Mouse (Mus musculus): ENCODE results near the gene Olfr1341. TPM values are rescaled to one million over a fixed set of nuclear protein-coding genes. Genes with fewer than 3 reads are reported as not detected.

Olfr1341 gene
- polyA plus RNA-seq (2012; ENCODE audit: insufficient read depth, low replicate concordance) = not detected in 2 replicates

DNA sequence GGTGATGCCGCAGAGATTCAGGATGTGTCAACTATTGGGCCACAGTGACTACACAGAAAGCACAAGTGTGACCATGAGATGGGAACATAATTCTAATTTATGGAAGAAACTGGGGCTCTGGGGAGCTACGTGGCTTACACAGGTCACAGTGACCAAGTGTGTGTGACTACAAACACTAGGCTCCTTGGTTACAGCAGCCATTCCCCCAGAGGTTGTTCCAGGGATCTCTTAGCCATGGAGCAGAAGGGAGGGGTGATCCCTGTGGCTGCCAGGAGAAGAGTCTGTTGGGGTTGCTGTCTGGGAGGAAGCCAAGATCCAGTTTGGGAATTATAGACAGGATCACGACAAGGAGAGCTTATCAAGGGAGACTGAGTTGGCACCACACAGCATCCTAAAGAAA, at the start of gene Olfr1341:
Gene Olfr1341, plus strand, starts transcription at position 301 of the 400 bp plus-strand sequence.
- no peak within 1 kb of the TSS for H3K4me3 ChIP-seq (replicated peaks)
- H3K36me3 ChIP-seq (replicated peaks; ENCODE audit: low read length) = no peaks in the 10 kb centered on the region
- no peaks in the 10 kb centered on the region for H3K4me1 ChIP-seq
- peaks cover 9% of the 10 kb centered on the region for H3K27me3 ChIP-seq (replicated peaks)
- H3K9me3 ChIP-seq = no peaks in the 10 kb centered on the region
- TF ChIP-seq GATA1 (IDR thresholded peaks at IDR 0.05; ENCODE audit: borderline replicate concordance, low read length) (no peak), FLI1 (IDR thresholded peaks at IDR 0.05; ENCODE audit: low read length) (no peak)

GRCm38 (mm10) chr4:118658652-118659051, 44.7 kb upstream of the Olfr1341 start, which contains the start of gene Olfr62:
Gene Olfr62, plus strand, starts transcription at chr4:118658952.
- Histone ChIP-seq H3K27me3 (replicated peaks) (peaks cover 39% of the 10 kb centered on the region), H3K9me3 (no peaks in the 10 kb centered on the region), H3K4me1 (no peaks in the 10 kb centered on the region), H3K36me3 (replicated peaks; ENCODE audit: low read length) (no peaks in the 10 kb centered on the region), H3K4me3 (replicated peaks) (no peak within 1 kb of the TSS)
- TF ChIP-seq FLI1 (IDR thresholded peaks at IDR 0.05; ENCODE audit: low read length) (no peak), GATA1 (IDR thresholded peaks at IDR 0.05; ENCODE audit: borderline replicate concordance, low read length) (no peak)

DNA sequence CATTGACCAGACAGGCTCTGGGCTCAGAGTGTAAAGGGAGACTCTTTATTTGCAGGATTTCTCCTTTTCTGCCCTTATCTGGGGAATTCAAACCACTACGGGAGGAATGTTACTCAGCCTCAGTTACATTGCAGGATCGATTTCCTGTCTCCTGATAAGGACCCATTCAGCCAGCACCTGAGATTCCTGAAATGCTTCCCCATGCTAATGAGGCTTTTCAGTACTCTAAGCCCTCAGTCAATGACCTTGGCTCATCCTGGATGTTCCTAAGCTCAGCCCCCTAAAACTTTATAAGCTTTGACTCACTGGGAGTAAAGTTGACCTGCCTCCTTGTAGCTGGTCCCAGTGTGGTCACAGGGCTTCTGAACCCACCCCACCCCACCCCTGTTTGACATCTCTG, 16.2 kb upstream of the Olfr1341 start:
- peaks cover 15% of the 10 kb centered on the region for H3K27me3 ChIP-seq (replicated peaks)
- H3K4me3 ChIP-seq (replicated peaks) = no peak overlapping the region

DNA sequence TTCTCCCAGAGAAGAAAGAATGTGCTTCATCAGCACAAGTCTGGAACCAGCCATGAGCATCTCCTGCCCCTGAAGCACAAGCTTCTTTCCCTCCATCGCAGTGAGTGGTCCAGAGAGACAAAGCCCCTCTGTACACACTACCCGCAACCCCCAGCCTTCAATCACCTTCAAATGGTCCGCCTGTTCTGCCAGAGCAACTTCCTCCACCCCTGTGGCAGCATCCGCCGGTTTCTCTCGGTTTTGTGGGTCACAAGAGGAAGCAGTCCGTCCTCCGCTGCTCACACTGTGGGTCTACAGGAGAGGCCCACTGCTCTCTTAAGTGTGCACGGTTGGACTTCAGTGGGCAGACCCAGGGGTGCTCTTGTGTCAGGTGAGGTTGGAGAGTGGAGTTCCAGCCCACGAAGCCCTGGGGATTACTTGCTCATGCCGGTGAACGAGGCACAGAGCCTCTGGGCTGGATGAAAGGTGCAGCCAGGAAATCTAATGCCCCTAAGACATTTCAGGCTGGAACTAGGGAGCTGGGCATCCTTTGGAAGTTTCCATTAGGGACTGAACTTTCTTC, 10.8 kb upstream of the Olfr1341 start, which contains the start of gene Olfr1342:
Gene Olfr1342, minus strand, starts transcription at position 345 of the 562 bp plus-strand sequence.
- Histone ChIP-seq H3K9me3 (0 out of 2 replicates have a peak, but pooled peaks cover 2% of the 10 kb centered on the region), H3K27me3 (replicated peaks) (peaks cover 19% of the 10 kb centered on the region), H3K4me3 (replicated peaks) (no peak within 1 kb of the TSS), H3K4me1 (peaks cover 6% of the 10 kb centered on the region; the same call in 1 of the 2 replicates), H3K36me3 (replicated peaks; ENCODE audit: low read length) (no peaks in the 10 kb centered on the region)
- TF ChIP-seq FLI1 (IDR thresholded peaks at IDR 0.05; ENCODE audit: low read length) (no peak), GATA1 (IDR thresholded peaks at IDR 0.05; ENCODE audit: borderline replicate concordance, low read length) (no peak)

More for the DNA sequence above, 16.2 kb upstream of the Olfr1341 start:
- Histone ChIP-seq H3K9me3 (0 out of 2 replicates have a peak, but pooled peaks cover 2% of the 10 kb centered on the region), H3K4me1 (no peaks in the 10 kb centered on the region; the same call in 1 of the 2 replicates), H3K36me3 (replicated peaks; ENCODE audit: low read length) (no peaks in the 10 kb centered on the region)
- no peak for TF ChIP-seq FLI1 (IDR thresholded peaks at IDR 0.05; ENCODE audit: low read length)
- no peak for TF ChIP-seq GATA1 (IDR thresholded peaks at IDR 0.05; ENCODE audit: borderline replicate concordance, low read length)

DNA sequence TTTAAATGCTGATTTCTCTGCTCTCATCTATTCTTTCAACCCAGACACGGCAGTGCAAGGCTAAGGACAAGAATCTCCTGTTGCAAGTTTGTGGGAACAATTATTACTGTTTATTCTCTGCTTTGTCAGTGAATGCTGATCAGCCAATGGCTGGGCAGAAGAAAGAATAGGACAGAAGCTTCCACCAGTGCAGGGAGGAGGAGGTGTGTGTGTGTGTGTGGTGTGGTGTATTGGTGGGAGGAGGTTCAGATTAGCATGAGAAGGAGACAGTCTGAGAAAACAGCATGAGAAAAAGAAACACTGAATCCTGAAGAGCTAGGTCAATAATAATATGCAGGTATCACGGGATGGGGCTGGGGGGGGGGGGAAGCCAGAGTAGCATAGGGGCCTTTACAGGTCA, 9.5 kb upstream of the Olfr1341 start:
- H3K9me3 ChIP-seq = no peaks in the 10 kb centered on the region
- TF ChIP-seq GATA1 (IDR thresholded peaks at IDR 0.05; ENCODE audit: borderline replicate concordance, low read length) (no peak), FLI1 (IDR thresholded peaks at IDR 0.05; ENCODE audit: low read length) (no peak)
- peaks cover 19% of the 10 kb centered on the region for H3K27me3 ChIP-seq (replicated peaks)
- no peaks in the 10 kb centered on the region for H3K36me3 ChIP-seq (replicated peaks; ENCODE audit: low read length)
- no peak overlapping the region for H3K4me3 ChIP-seq (replicated peaks)
- peaks cover 6% of the 10 kb centered on the region; the same call in 1 of the 2 replicates for H3K4me1 ChIP-seq

- H3K9me3 ChIP-seq = no peaks in the 10 kb centered on the region
- no peak overlapping the region for H3K4me3 ChIP-seq (replicated peaks)
- H3K4me1 ChIP-seq = no peaks in the 10 kb centered on the region
- peaks cover 9% of the 10 kb centered on the region for H3K27me3 ChIP-seq (replicated peaks)
- H3K36me3 ChIP-seq (replicated peaks; ENCODE audit: low read length) = no peaks in the 10 kb centered on the region
- TF ChIP-seq GATA1 (IDR thresholded peaks at IDR 0.05; ENCODE audit: borderline replicate concordance, low read length) (no peak), FLI1 (IDR thresholded peaks at IDR 0.05; ENCODE audit: low read length) (no peak)
These were observed 4.8 kb downstream of the Olfr1341 start for GRCm38 (mm10) chr4:118708086-118708485.

GRCm38 (mm10) chr4:118711656-118712055, 8.3 kb downstream of the Olfr1341 start:
- Histone ChIP-seq H3K27me3 (replicated peaks) (peaks cover 2% of the 10 kb centered on the region), H3K4me3 (replicated peaks) (no peak overlapping the region), H3K36me3 (replicated peaks; ENCODE audit: low read length) (no peaks in the 10 kb centered on the region), H3K9me3 (no peaks in the 10 kb centered on the region), H3K4me1 (no peaks in the 10 kb centered on the region)
- TF ChIP-seq FLI1 (IDR thresholded peaks at IDR 0.05; ENCODE audit: low read length) (no peak), GATA1 (IDR thresholded peaks at IDR 0.05; ENCODE audit: borderline replicate concordance, low read length) (no peak)

- H3K9me3 ChIP-seq = no peaks in the 10 kb centered on the region
- H3K27me3 ChIP-seq (replicated peaks) = no peaks in the 10 kb centered on the region
- TF ChIP-seq GATA1 (IDR thresholded peaks at IDR 0.05; ENCODE audit: borderline replicate concordance, low read length) = no peak
- no peaks in the 10 kb centered on the region for H3K36me3 ChIP-seq (replicated peaks; ENCODE audit: low read length)
- H3K4me3 ChIP-seq (replicated peaks) = no peak within 1 kb of the TSS
- no peaks in the 10 kb centered on the region for H3K4me1 ChIP-seq
These were observed 16.5 kb downstream of the Olfr1341 start, which contains the start of gene Olfr1340 for GRCm38 (mm10) chr4:118719838-118720237. Gene Olfr1340, plus strand, starts transcription at chr4:118720138.

GRCm38 (mm10) chr4:118721742-118722483, 18.6 kb downstream of the Olfr1341 start:
- Histone ChIP-seq H3K4me3 (replicated peaks) (no peak overlapping the region), H3K36me3 (replicated peaks; ENCODE audit: low read length) (no peaks in the 10 kb centered on the region), H3K27me3 (replicated peaks) (no peaks in the 10 kb centered on the region), H3K9me3 (no peaks in the 10 kb centered on the region), H3K4me1 (no peaks in the 10 kb centered on the region)
- no peak for TF ChIP-seq GATA1 (IDR thresholded peaks at IDR 0.05; ENCODE audit: borderline replicate concordance, low read length)

DNA sequence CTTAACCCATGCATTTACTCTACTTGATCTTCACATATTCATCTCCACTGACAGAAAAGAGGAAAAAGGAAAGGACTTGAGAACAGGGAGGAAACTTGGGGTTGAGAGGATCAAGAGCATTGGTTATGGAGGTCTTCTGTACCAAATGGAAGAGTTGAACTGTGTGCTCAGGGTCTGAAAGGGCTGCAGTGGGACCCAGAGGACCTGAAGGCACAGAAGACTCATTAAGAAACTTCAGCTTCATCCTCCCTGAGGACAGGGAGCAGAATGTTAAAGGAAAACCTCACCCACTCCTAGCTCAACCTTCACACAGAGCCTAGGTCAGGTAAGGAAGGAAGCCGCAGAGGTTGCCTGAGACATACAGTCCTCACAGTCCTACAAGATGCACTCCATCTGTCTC, 28.6 kb downstream of the Olfr1341 start, which contains the start of gene Olfr1339:
Gene Olfr1339, plus strand, starts transcription at position 301 of the 400 bp plus-strand sequence.
- Histone ChIP-seq H3K27me3 (replicated peaks) (peaks cover 2% of the 10 kb centered on the region), H3K9me3 (peaks cover 3% of the 10 kb centered on the region; the same call in 1 of the 2 replicates), H3K36me3 (replicated peaks; ENCODE audit: low read length) (no peaks in the 10 kb centered on the region), H3K4me1 (no peaks in the 10 kb centered on the region), H3K4me3 (replicated peaks) (no peak within 1 kb of the TSS)
- TF ChIP-seq FLI1 (IDR thresholded peaks at IDR 0.05; ENCODE audit: low read length) (no peak), GATA1 (IDR thresholded peaks at IDR 0.05; ENCODE audit: borderline replicate concordance, low read length) (no peak)

All from megakaryocyte, embryonic 14.5 days (primary cell).